Mouse (Mus musculus) kidney, postnatal 0 days (tissue): ENCODE results near the gene Col25a1. TPM values are rescaled to one million over a fixed set of nuclear protein-coding genes. Genes with fewer than 3 reads are reported as not detected.

ENCODE experiments used
- ATAC-seq: fragments of 200-750 bp; cut with Nextera tagmentation; replicated peaks from 2 replicates; pipeline ENCODE4 v1.8.0; 2017; ENCODE audit warnings: low read depth, moderate number of reproducible peaks, moderate TSS enrichment, moderate library complexity; ENCODE audit not compliant: low FRiP score
- DNase-seq: peaks from one replicate; pipeline ENCODE4 v3.0.0-alpha.2; 2016; ENCODE audit warnings: low spot score
- H3K27ac ChIP-seq: fragments of 300-500 bp; sonication (generic); 2 replicates; pipeline ENCODE4 v1.5.1; 2014; ENCODE audit warnings: mild to moderate bottlenecking
- H3K27me3 ChIP-seq: fragments of 300-500 bp; sonication (generic); 2 replicates; pipeline ENCODE4 v1.6.1; 2014; ENCODE audit warnings: low read length, mixed read lengths; ENCODE audit not compliant: insufficient read depth
- H3K36me3 ChIP-seq: fragments of 300-500 bp; sonication (generic); 2 replicates; pipeline ENCODE4 v1.6.1; 2014; ENCODE audit warnings: low read length, mixed read lengths; ENCODE audit not compliant: insufficient read depth
- H3K4me1 ChIP-seq: fragments of 300-500 bp; sonication (generic); replicated peaks from 2 replicates; pipeline ENCODE4 v1.6.1; 2014; ENCODE audit warnings: antibody characterized with exemption, low read length, mixed read lengths; ENCODE audit not compliant: insufficient read depth
- H3K4me2 ChIP-seq: fragments of 300-500 bp; sonication (generic); 2 replicates; pipeline ENCODE4 v1.6.1; 2014; ENCODE audit warnings: mild to moderate bottlenecking, low read length, moderate library complexity, mixed read lengths
- H3K4me3 ChIP-seq: fragments of 300-500 bp; sonication (generic); replicated peaks from 2 replicates; pipeline ENCODE4 v1.5.1; 2014; ENCODE audit warnings: low read depth, low read length
- H3K9ac ChIP-seq: fragments of 300-500 bp; sonication (generic); 2 replicates; pipeline ENCODE4 v1.6.1; 2014; ENCODE audit warnings: low read depth, low read length
- H3K9me3 ChIP-seq: fragments of 300-500 bp; sonication (generic); replicated peaks from 2 replicates; pipeline ENCODE4 v1.6.1; 2016; ENCODE audit warnings: low read length, inconsistent platforms, mixed read lengths
- CTCF ChIP-seq: IDR thresholded peaks from 2 replicates; pipeline ENCODE4 v1.5.1; 2016; ENCODE audit warnings: antibody characterized with exemption, low read depth, mild to moderate bottlenecking, moderate library complexity
- WGBS: fragments of 180-500 bp; shearing (Covaris S2); extraction: QIAGEN DNeasy Blood & Tissue Kit; methylation state at CpG from one replicate; pipeline ENCODE4 v1.1.7; 2014; 5-methylcytosine and 5-hydroxymethylcytosine counted together
- polyA plus RNA-seq: library from polyadenylated mRNA; unstranded; fragments of >200 nt; fragmentation: Nextera tagmentation; extraction: Ambion mirVana; gene quantifications from 2 replicates; pipeline ENCODE4 v1.2.1, GENCODE M21; 2015

Col25a1 gene
- polyA plus RNA-seq, 1 experiment from 2014 or later: 1.4 TPM

DNA sequence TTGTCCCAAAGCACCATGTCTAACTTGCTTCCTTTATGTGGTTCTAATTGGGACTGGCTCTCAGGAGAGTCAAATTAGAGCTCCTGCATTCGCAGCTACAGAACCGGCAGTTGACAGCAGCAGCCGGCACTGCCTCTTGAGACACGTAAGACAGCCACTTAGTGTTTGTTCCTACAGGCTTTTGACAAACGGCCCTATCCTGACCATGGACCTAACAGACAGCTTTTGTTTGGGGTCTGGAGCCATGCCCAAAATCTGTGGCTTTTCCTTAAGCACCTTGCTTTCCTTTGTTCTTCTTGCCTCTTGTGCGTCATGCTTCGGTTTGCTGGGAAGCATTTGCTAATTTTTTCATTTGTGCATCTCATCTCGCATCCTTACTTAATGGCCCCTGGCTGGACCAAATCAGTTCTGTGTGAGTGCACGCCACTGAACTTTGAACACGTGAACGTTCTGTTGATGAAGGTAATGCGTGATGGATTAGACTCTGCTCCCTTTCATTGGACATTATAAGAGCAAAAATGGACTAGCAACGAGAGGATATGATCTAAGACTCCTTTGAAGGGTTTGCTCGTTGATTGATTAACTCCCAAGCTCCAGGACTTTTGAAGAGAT is 179.5 kb downstream of the Col25a1 start:
- no peaks in the 10 kb centered on the region for H3K27me3 ChIP-seq
- 34% methylated on average over 14 of the region's 14 CpGs for whole genome bisulfite sequencing
- DNase-seq: peak; percentile 44
- H3K4me2 ChIP-seq: no peak overlapping the region; the same call in 1 of the 2 replicates
- no peaks in the 10 kb centered on the region for H3K9me3 ChIP-seq
- no peaks in the 10 kb centered on the region for H3K36me3 ChIP-seq
- no peak for TF ChIP-seq CTCF
- H3K9ac ChIP-seq: no peak overlapping the region
- ATAC-seq: peak; percentile 68
- no peak overlapping the region for H3K27ac ChIP-seq
- H3K4me3 ChIP-seq: no peak overlapping the region
- 0 out of 2 replicates have a peak, but pooled peaks cover under 1% of the 10 kb centered on the region for H3K4me1 ChIP-seq

DNA sequence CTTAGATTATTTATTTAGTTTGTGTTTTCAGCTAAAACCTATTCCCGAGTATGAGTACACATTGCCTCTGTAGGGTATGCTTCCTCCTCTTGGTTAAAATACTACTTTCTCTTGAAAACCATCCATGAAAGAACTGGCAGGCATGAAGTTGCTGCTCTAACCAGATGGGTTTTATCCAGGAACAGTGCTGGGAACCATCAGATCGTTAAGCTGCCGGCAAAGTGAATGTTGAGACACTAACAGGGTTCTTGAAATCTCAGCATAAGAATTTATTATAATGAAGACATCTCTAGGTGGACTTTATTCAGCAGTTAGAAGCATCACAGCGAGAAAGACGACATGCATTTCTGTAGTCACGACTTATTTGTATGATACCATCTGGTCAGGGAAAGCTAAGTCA is 181.9 kb downstream of the Col25a1 start:
- ATAC-seq (no peak), DNase-seq (peak; percentile 35)

DNA sequence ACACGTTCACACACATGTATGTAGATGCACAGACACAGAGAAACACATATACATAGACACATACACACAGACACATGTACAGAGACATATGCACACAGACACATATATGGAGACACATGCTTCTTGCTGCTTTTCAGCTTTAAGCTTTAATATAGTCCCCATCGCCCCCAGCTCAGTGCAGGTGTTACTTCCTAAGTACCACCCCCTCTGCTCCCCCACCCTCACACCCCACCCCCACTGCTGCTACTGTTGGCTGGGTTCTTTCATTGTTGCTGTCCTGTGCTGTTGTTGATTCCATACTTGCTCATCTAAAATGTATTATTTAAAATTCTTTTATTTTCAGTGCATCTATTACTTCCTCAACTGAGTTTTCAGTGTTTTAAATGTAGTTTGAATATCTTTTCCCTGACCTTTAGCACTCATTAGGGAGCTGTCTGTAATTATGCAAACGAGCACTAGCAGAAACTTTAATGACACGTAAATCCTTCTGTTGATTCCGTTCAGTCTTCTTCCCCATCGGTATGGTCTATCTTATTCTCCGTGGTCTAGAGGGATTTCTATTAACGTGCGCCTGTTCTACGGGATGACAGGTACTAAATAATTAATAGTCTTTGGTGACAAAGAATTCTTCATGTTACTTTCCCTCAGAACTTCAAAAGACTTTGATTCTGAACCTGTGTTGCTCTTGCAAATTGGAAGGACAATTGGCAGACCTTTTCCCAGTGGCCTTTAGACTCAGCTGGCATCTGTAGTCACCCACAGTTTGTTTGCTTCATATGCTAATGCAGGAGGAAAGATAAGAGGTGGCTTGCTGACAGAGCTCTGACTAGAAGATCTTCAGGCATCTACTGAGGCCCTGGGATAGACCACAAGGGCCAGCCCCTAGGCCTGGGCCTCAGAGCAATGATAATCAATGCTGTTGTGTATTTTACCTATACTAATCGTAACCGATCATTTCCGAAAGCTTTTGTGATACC is 196.0 kb downstream of the Col25a1 start:
- TF ChIP-seq CTCF: no peak
- H3K4me1 ChIP-seq: no peaks in the 10 kb centered on the region
- H3K27me3 ChIP-seq: no peaks in the 10 kb centered on the region
- no peak for ATAC-seq
- no peak overlapping the region for H3K27ac ChIP-seq
- H3K4me3 ChIP-seq: no peak overlapping the region
- H3K9ac ChIP-seq: no peak overlapping the region
- DNase-seq: no peak
- no peaks in the 10 kb centered on the region for H3K9me3 ChIP-seq
- H3K36me3 ChIP-seq: no peaks in the 10 kb centered on the region
- H3K4me2 ChIP-seq: no peak overlapping the region
- WGBS: 66% methylated on average over 13 of the region's 13 CpGs

More for the DNA sequence above, 181.9 kb downstream of the Col25a1 start:
- no peaks in the 10 kb centered on the region for H3K4me1 ChIP-seq
- no peak overlapping the region for H3K4me2 ChIP-seq
- H3K27ac ChIP-seq: no peak overlapping the region
- 56% methylated on average over 6 of the region's 6 CpGs for WGBS
- no peaks in the 10 kb centered on the region for H3K27me3 ChIP-seq
- H3K9ac ChIP-seq: no peak overlapping the region
- H3K4me3 ChIP-seq: no peak overlapping the region
- H3K36me3 ChIP-seq: no peaks in the 10 kb centered on the region
- no peak for TF ChIP-seq CTCF
- no peaks in the 10 kb centered on the region for H3K9me3 ChIP-seq

DNA sequence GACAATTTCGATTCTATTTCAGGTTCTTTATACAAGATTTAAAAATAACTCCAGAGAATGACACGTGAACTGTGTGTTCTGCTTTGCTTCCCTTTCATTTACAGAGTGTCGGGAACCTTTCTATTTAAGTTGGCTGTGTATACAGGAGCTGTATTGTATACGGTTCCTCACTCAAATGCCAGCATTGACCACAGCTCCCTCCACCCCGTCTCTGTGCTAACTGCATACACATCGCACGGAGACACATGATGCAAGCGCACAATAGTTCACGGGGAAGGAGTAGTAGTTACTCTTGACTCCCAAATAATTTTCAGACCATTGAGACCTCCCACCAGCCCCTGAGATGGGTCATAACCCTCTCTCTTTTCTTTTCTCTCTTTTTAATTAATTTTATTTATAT is 197.6 kb downstream of the Col25a1 start:
- ATAC-seq (no peak), DNase-seq (no peak)
- no peak overlapping the region for H3K4me3 ChIP-seq
- no peaks in the 10 kb centered on the region for H3K36me3 ChIP-seq
- no peak overlapping the region for H3K27ac ChIP-seq
- no peak overlapping the region for H3K9ac ChIP-seq
- H3K9me3 ChIP-seq: no peaks in the 10 kb centered on the region
- no peaks in the 10 kb centered on the region for H3K4me1 ChIP-seq
- H3K4me2 ChIP-seq: no peak overlapping the region
- no peaks in the 10 kb centered on the region for H3K27me3 ChIP-seq
- no peak for TF ChIP-seq CTCF
- 82% methylated on average over 9 of the region's 9 CpGs for WGBS

DNA sequence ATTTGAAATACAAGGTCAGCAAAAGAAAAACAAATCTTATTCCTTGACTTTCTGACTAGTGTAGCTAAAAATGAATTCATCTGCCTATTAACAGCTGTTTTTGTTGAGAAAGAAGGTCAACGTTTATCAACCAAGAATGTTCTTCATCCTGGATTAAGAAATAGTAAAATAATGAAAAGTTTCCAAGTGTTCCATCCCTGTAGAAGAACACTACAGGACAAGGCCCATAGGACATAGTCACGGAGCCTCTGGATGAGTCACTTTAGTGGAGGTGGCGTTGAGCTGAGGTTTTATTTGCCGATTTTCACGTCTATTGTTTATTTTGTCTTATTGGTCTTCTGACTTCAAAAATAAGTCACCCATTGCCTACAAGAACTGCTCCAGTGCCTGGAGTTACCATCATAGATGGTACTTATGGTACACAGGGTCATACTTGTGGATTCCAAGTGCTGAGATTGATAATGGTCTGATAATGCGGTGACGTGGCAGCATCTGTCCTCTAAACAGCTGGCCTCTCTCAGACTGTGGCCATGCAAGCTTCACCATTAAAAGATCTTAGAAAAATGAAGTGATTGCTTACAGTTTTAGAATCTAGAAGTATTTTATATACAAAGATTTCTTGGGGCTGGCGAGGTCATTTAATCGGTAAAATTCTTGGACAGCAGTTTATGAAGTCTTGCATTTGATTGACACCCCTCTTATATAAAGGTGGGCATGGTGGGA is 198.7 kb downstream of the Col25a1 start:
- WGBS: 85% methylated on average over 9 of the region's 9 CpGs
- DNase-seq: no peak
- TF ChIP-seq CTCF: no peak
- Histone ChIP-seq H3K27ac (no peak overlapping the region), H3K4me3 (no peak overlapping the region), H3K9ac (no peak overlapping the region), H3K4me1 (no peaks in the 10 kb centered on the region), H3K9me3 (no peaks in the 10 kb centered on the region), H3K4me2 (no peak overlapping the region), H3K27me3 (no peaks in the 10 kb centered on the region), H3K36me3 (no peaks in the 10 kb centered on the region)
- no peak for ATAC-seq

DNA sequence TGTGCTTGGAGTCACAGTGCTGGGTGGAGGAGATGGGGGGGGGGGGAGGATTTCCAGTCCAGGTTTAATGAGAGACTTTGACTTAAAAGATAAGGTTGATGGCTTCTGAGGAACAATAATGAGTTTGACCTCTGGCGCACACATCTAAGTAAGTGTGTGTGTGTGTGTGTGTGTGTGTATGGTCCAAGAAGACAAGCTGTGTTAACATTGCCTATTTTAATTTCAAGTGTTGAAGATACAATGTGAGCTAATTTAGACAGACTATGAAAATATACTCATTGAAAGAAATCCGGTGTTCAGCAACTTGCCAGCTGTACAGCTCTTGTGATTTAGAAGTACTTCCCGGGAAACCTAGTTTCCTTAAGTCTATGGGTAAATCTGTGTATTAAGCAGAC is 199.3 kb downstream of the Col25a1 start:
- no peak overlapping the region for H3K27ac ChIP-seq

More for the DNA sequence above, 199.3 kb downstream of the Col25a1 start:
- no peak for TF ChIP-seq CTCF
- Histone ChIP-seq H3K27me3 (no peaks in the 10 kb centered on the region), H3K36me3 (no peaks in the 10 kb centered on the region), H3K4me2 (no peak overlapping the region), H3K9ac (no peak overlapping the region), H3K9me3 (no peaks in the 10 kb centered on the region), H3K4me3 (no peak overlapping the region), H3K4me1 (no peaks in the 10 kb centered on the region)
- ATAC-seq (no peak), DNase-seq (no peak)
- WGBS: 84% methylated on average over 3 of the region's 3 CpGs
